Mouse (Mus musculus) stomach, embryonic 16.5 days (tissue): ENCODE data around the gene Gpatch1. TPM values are rescaled to one million over a fixed set of nuclear protein-coding genes. Genes with fewer than 3 reads are reported as not detected.

Experiments used
- ATAC-seq: fragments of 200-750 bp; cut with Nextera tagmentation; 2 replicates; pipeline ENCODE4 v1.8.0; 2017; ENCODE audit warnings: moderate number of reproducible peaks, moderate TSS enrichment; ENCODE audit not compliant: insufficient read depth, low FRiP score
- H3K27ac ChIP-seq: fragments of 300-500 bp; sonication (generic); 2 replicates; pipeline ENCODE4 v1.5.1; 2014; ENCODE audit warnings: low read length
- H3K27me3 ChIP-seq: fragments of 300-500 bp; sonication (generic); 2 replicates; pipeline ENCODE4 v1.6.1; 2014; ENCODE audit warnings: low read length, control low read depth, mixed read lengths; ENCODE audit not compliant: control insufficient read depth, insufficient read depth
- H3K36me3 ChIP-seq: fragments of 300-500 bp; sonication (generic); 2 replicates; pipeline ENCODE4 v1.6.1; 2014; ENCODE audit warnings: low read length; ENCODE audit not compliant: control insufficient read depth, insufficient read depth
- H3K4me1 ChIP-seq: fragments of 300-500 bp; sonication (generic); 2 replicates; pipeline ENCODE4 v1.6.1; 2014; ENCODE audit warnings: low read length, control low read depth, mixed read lengths; ENCODE audit not compliant: control insufficient read depth, insufficient read depth
- H3K4me2 ChIP-seq: fragments of 300-500 bp; sonication (generic); 2 replicates; pipeline ENCODE4 v1.6.1; 2014; ENCODE audit warnings: low read depth, low read length, mixed read lengths
- H3K4me3 ChIP-seq: fragments of 300-500 bp; sonication (generic); replicated peaks from 2 replicates; pipeline ENCODE4 v1.5.1; 2014; ENCODE audit warnings: mild to moderate bottlenecking, low read length
- H3K9ac ChIP-seq: fragments of 300-500 bp; sonication (generic); 2 replicates; pipeline ENCODE4 v1.6.1; 2014; ENCODE audit warnings: low read length
- H3K9me3 ChIP-seq: fragments of 300-500 bp; sonication (generic); replicated peaks from 2 replicates; pipeline ENCODE4 v1.6.1; 2016; ENCODE audit warnings: low read length, control low read depth; ENCODE audit not compliant: control insufficient read depth
- WGBS: fragments of 180-500 bp; shearing (Covaris S2); extraction: QIAGEN DNeasy Blood & Tissue Kit; methylation state at CpG from one replicate; pipeline ENCODE4 v1.1.7; 2014; 5-methylcytosine and 5-hydroxymethylcytosine counted together
- polyA plus RNA-seq: library from polyadenylated mRNA; unstranded; fragments of >200 nt; fragmentation: Nextera tagmentation; extraction: Ambion mirVana; gene quantifications from 2 replicates; pipeline ENCODE4 v1.2.1, GENCODE M21; 2015

Gene Gpatch1
- polyA plus RNA-seq, 1 experiment from 2014 or later, result 14.3 TPM

DNA sequence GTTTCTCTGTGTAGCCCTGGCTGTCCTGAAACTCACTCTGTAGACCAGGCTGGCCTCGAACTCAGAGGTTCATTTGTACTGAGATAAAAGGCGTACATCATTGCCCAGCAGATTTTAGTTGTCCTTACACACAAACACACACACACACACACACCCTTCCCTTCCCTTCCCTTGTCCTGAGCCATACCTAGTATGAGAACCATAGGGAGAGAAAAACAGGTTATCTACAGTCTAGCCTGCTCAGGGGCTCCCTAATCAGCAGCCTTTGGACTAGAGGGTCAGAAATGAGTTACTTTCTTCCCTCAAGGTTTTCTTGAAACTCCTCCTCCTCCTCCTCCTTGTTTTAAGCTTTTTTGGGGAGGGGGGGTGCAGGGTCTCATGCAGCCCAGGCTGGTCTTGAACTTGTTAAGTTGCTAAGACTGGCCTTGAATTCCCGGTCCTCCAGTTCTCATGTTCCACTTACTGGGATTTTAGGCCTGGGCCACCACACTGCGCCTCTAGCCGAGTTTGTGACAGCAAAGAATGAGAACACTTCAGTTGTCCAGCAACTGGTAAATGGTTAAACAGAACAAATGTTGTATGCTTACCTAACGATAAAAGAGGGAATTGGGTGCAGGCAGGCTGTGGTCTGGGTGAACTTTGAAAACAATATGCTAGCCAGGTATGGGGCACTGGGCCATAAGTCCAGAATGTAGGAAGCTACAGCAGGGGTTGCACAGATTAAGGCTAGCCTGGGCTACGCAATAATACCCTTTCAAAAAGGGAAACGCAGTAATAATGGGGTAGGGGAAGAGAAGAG, 31.8 kb upstream of the Gpatch1 start:
- no peak overlapping the region for H3K4me3 ChIP-seq
- ATAC-seq, result peak; percentile 47
- no peak overlapping the region for H3K9ac ChIP-seq

DNA sequence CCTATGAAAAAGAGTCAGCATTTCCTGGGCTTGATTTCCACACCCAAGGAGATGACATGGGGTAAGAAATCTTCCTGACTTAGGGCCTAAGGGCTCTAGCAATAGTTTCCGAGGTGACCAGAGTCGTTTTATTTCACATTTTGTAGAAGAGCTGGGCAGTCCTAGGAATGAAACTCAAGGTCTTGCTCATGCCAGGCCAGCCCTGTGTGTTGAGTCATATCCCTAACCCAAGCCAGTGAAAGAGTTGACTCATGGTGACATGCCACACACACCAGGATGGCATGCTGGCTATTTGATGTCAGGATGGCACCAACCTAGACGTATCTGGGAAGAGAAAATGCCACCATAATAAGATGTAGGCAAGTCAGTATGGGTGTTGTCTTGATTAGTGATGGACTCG, 30.8 kb upstream of the Gpatch1 start:
- no peaks in the 10 kb centered on the region for H3K36me3 ChIP-seq
- WGBS, result 82% methylated on average over 4 of the region's 4 CpGs
- no peak overlapping the region for H3K4me2 ChIP-seq
- no peaks in the 10 kb centered on the region for H3K27me3 ChIP-seq
- H3K9ac ChIP-seq, result no peak overlapping the region
- no peaks in the 10 kb centered on the region; the same call in 1 of the 2 replicates for H3K4me1 ChIP-seq
- ATAC-seq, result no peak
- peak overlapping the region; percentile 65 for H3K27ac ChIP-seq
- H3K9me3 ChIP-seq, result no peaks in the 10 kb centered on the region
- no peak overlapping the region for H3K4me3 ChIP-seq

More for the DNA sequence above, 31.8 kb upstream of the Gpatch1 start:
- Histone ChIP-seq H3K4me2 (0 out of 2 replicates have a peak overlapping the region, but pooled peaks have one; percentile 1), H3K9me3 (no peaks in the 10 kb centered on the region), H3K27me3 (no peaks in the 10 kb centered on the region), H3K4me1 (no peaks in the 10 kb centered on the region; the same call in 1 of the 2 replicates), H3K27ac (peak overlapping the region; percentile 87), H3K36me3 (no peaks in the 10 kb centered on the region)
- WGBS, result 68% methylated on average over 8 of the region's 8 CpGs

DNA sequence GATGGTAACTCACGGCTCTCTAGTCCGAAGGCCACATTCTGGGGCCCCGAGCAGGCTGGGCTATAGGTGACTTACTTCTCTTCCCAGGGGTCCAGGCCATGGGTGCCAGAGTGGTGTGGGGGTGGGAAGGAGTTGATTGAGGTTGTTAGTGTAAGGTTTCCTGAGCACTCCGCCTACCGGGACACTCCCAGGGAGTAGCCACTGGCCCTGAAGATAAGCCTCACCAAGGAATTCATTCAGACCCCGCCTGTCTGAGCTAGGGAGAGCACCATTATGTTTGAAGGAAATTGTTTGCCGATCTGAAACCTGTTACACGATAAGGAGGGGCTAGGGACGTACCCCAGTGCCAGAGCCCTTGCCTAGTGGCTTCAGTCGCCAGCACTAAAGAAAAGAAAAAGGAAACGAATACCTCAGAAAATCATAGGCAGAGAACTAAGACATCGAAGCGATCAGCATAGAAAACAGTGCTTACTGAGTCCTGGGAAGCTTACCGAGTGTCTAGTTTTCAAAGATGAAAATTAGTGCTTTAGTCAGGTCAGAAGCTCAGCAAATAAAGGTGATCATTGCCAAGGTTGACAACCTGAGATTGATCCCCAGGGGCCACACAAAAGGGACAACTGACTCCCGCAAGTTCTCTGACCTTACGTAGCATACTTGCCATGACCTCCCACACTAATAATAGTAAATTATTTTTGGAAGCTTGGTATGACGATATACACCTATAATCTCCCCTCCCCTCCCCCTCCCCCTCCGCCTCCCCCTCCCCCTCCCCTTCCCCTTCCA, 29.9 kb upstream of the Gpatch1 start:
- Histone ChIP-seq H3K9me3 (no peaks in the 10 kb centered on the region), H3K9ac (no peak overlapping the region), H3K4me3 (no peak overlapping the region), H3K4me2 (no peak overlapping the region), H3K27ac (peak overlapping the region; percentile 79), H3K4me1 (no peaks in the 10 kb centered on the region; the same call in 1 of the 2 replicates), H3K36me3 (no peaks in the 10 kb centered on the region), H3K27me3 (no peaks in the 10 kb centered on the region)
- peak; percentile 84 for ATAC-seq
- WGBS, result 45% methylated on average over 17 of the region's 18 CpGs

DNA sequence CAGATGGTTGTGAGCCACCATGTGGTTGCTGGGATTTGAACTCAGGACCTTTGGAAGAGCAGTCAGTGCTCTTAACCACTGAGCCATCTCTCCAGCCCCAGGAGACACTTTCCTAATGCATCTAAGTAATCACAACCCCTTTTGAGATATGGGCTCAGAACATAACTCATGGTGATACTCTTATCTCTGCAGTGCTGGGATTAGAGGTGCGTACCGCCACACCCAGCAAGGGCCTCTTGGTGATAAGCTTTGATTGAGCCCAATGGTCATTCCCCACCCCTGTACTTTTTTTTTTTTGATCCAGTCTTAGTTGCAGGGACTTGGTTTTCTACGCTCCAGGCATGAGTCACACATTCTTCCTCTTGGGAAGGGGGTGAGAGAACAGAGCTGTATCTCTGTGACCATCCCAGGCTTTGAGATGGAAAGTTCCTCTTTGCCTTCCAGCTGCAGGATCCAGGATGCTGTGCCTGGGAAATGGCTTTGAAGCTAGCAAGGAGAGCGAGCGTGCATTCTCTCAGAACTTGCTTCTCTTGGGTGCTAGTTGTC, 26.6 kb upstream of the Gpatch1 start:
- no peaks in the 10 kb centered on the region; the same call in 1 of the 2 replicates for H3K4me1 ChIP-seq
- no peak overlapping the region for H3K9ac ChIP-seq
- H3K4me3 ChIP-seq, result no peak overlapping the region
- no peak overlapping the region for H3K4me2 ChIP-seq
- no peaks in the 10 kb centered on the region for H3K9me3 ChIP-seq
- 75% methylated on average over 5 of the region's 5 CpGs for WGBS
- H3K27me3 ChIP-seq, result no peaks in the 10 kb centered on the region
- peak; percentile 29; the same call in 1 of the 2 replicates for ATAC-seq
- H3K27ac ChIP-seq, result peak overlapping the region; percentile 49
- no peaks in the 10 kb centered on the region for H3K36me3 ChIP-seq

DNA sequence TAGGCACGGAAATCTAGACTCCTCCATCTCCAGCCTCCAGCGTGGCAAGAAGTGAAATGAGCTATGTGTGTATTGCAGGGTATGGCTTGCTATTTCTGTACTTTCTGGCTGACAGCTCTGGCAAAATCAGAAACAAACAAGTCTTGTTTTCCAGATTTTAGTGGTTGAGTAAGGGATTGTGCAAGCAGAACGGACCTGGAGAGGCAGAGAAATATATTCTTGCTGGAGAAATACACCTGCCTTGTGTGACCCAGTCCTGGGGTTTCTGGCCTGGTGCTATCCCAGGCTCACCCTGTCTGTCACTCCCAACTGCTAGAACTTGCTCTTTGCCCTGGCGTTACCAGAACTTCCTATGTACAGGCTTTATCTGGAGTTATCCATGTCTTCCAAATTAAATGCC, 24.3 kb upstream of the Gpatch1 start:
- no peak overlapping the region for H3K9ac ChIP-seq
- peak overlapping the region; percentile 44; the same call in 1 of the 2 replicates for H3K27ac ChIP-seq
- H3K4me2 ChIP-seq, result no peak overlapping the region
- H3K27me3 ChIP-seq, result no peaks in the 10 kb centered on the region
- 48% methylated on average over 4 of the region's 4 CpGs for WGBS
- no peak overlapping the region for H3K4me3 ChIP-seq
- ATAC-seq, result no peak
- H3K36me3 ChIP-seq, result no peaks in the 10 kb centered on the region
- H3K4me1 ChIP-seq, result no peaks in the 10 kb centered on the region
- no peaks in the 10 kb centered on the region for H3K9me3 ChIP-seq

DNA sequence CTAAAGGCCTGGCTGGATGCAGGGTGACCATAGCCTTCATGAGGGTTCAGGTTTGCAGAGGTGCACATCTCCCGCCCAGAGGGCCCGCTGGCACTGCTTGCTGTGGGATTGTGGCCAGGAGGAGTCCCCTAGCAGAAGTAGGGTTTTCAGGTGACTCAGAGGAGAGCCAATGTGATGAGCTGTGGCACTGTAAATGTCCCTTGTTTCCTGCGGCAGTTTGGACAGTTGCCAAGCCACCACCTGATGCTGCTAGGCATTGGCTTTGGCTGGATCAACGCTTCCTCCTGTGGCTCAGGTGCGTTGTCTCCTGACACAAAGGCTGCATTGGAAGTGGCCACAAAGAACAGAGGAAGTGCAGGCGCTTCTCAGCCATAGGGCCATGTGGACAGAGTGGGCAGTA, 23.0 kb upstream of the Gpatch1 start:
- no peak overlapping the region for H3K9ac ChIP-seq
- H3K27ac ChIP-seq, result peak overlapping the region; percentile 48; the same call in 1 of the 2 replicates
- H3K36me3 ChIP-seq, result no peaks in the 10 kb centered on the region
- H3K4me2 ChIP-seq, result no peak overlapping the region
- WGBS, result 67% methylated on average over 6 of the region's 6 CpGs
- no peaks in the 10 kb centered on the region for H3K9me3 ChIP-seq
- H3K4me3 ChIP-seq, result no peak overlapping the region
- H3K4me1 ChIP-seq, result no peaks in the 10 kb centered on the region
- ATAC-seq, result peak; percentile 51; the same call in 1 of the 2 replicates
- H3K27me3 ChIP-seq, result no peaks in the 10 kb centered on the region

DNA sequence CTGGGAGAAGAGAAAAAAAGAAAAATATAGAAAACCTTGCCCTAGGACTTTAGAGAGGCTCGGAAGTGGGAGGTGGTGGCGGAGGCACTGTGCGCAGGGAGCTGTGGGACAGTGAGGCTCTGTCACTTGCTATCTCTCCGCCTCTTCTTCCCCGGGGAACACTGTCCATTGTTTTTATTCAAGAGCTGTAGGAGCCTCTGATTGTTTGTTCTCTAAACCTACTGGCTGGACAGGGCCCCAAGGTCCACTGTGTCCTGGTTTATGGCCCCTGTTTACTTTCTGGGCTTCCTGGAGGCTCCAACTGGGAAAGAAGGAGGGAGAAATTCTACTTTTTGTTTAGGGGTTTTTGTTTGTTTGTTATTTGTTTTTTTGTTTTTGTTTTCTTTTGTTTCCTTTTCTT, 22.0 kb upstream of the Gpatch1 start:
- Histone ChIP-seq H3K4me1 (peaks cover 4% of the 10 kb centered on the region; the same call in 1 of the 2 replicates), H3K27me3 (no peaks in the 10 kb centered on the region), H3K4me3 (no peak overlapping the region), H3K9ac (no peak overlapping the region), H3K9me3 (no peaks in the 10 kb centered on the region), H3K27ac (no peak overlapping the region), H3K36me3 (no peaks in the 10 kb centered on the region), H3K4me2 (no peak overlapping the region)
- no peak for ATAC-seq
- 45% methylated on average over 5 of the region's 5 CpGs for WGBS

DNA sequence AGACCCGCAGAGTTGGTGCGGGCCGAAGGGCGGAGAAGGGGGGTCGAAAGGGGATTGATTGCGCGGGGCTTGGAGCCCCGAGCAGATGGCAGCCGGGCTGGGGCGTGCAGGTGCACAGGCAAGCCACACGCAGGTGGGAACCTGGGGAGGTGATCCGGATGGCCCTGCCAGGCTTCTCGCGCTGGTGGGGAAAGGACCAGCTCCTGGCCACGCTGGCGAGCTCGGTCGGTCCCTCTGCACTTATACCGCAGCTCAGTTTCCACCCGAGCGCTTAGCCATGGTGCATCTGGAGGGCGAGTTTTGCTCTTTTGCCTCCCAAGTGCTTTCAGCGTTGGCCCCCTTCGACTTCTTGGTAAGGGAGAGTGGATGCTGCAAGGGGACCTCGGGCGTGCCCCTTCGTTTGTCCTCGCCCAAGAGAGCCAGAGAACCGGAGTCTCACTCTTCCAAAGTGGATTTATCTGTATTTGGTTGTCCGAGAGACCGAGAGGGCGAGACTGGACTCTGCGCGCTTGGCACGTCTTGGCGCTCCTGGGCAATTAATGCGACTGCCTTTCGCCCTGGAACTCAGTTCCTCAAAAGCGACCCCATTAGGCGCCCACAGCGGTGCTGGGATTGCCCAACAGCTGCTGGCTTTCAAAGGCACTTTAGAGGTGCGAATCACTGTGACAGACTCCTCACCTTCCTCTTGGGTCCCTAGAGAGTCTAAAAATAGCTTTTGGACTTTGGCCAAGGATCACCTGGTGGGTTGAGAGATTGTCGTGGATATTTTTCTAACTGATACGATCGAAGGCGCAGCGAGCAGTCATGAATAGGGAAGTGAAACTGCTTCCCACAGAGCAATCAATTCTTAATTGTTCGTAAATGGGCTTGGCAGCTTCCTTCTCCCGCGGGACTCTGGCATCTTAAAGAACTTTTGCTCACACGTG, 16.6 kb upstream of the Gpatch1 start:
- no peaks in the 10 kb centered on the region for H3K9me3 ChIP-seq
- peak overlapping the region; percentile 62 for H3K4me3 ChIP-seq
- H3K27ac ChIP-seq, result peak overlapping the region; percentile 71
- H3K9ac ChIP-seq, result peak overlapping the region; percentile 79
- H3K27me3 ChIP-seq, result no peaks in the 10 kb centered on the region; the same call in 1 of the 2 replicates
- under 1% methylated on average over 51 of the region's 51 CpGs for WGBS
- H3K4me2 ChIP-seq, result peak overlapping the region; percentile 88
- ATAC-seq, result no peak
- peaks cover 9% of the 10 kb centered on the region; the same call in 1 of the 2 replicates for H3K4me1 ChIP-seq
- H3K36me3 ChIP-seq, result no peaks in the 10 kb centered on the region
